ENCODE assay signal across 11 mouse cellular contexts in the genomic region with DNA sequence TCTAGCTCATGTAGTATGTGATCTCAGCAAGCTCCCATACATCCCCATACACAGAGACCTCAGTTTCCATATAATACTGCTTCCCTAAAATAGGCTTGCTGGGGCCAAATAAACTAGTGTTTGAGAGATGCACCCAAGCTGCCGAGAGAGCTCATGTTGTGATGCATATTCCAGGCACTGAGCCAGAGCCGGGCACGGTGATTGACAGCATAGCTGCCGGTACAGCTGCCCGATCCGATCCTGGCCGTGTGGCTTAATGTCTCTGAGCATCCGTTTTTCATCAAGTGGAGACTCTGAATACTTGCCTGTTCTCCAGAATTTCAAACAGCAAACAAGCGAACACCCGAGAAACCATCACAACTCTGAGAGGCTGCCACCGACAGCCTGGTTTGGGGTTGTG. TPM values are rescaled to one million over a fixed set of nuclear protein-coding genes. Genes with fewer than 3 reads are reported as not detected.
A peak's percentile ranks its signal among the peaks of the same experiment; 100 is the strongest.
DNase-seq lines count a peak whose midpoint lies in the region; ATAC-seq and TF ChIP-seq lines count a peak whose summit lies in the region.
"Had no signal": no experiment of that assay in that cellular context is flagged by ENCODE, and none has a peak within 500 bp of the region (broad histone marks: within the 10 kb centered on the region; RNA-seq: fewer than 3 reads in every experiment).

No protein-coding gene starts in this region.

- H3K27ac ChIP-seq in heart, embryonic 12.5 days (ENCODE audit: poor library complexity, severe bottlenecking), result no peak overlapping the region
- H3K27ac ChIP-seq: heart, embryonic 13.5 days; midbrain, embryonic 12.5 days had no signal

- H3K27me3 ChIP-seq in heart, embryonic 12.5 days (replicated peaks), result no peaks in the 10 kb centered on the region
- H3K27me3 ChIP-seq: heart, embryonic 13.5 days; midbrain, embryonic 12.5 days had no signal

- H3K4me3 ChIP-seq in heart, embryonic 12.5 days, result no peak overlapping the region
- H3K4me3 ChIP-seq in lung, adult 2 months (replicated peaks; ENCODE audit: extremely low read depth, low read depth, low read length), result no peak overlapping the region
- H3K4me3 ChIP-seq: heart, embryonic 13.5 days; midbrain, embryonic 12.5 days had no signal

- TF ChIP-seq CTCF in brain, embryonic 14.5 days (IDR thresholded peaks at IDR 0.05; ENCODE audit: borderline replicate concordance, extremely low read depth, insufficient read depth, insufficient read length), result no peak
- no peak for TF ChIP-seq CTCF in lung, adult 2 months (IDR thresholded peaks at IDR 0.05; ENCODE audit: insufficient read depth, low read length)

- no peaks in the 10 kb centered on the region for H3K36me3 ChIP-seq in heart, embryonic 12.5 days
- H3K36me3 ChIP-seq: G1E; heart, embryonic 13.5 days; midbrain, embryonic 12.5 days had no signal

- no peaks in the 10 kb centered on the region; the same call in 1 of the 2 replicates for H3K9me3 ChIP-seq in heart, embryonic 12.5 days (replicated peaks)
- H3K9me3 ChIP-seq: G1E; midbrain, embryonic 12.5 days had no signal

- H3K4me1 ChIP-seq in heart, embryonic 12.5 days (replicated peaks), result no peaks in the 10 kb centered on the region
- H3K4me1 ChIP-seq in lung, adult 2 months (ENCODE audit: control insufficient read depth, insufficient read depth, low read length), result no peaks in the 10 kb centered on the region
- H3K4me1 ChIP-seq: heart, embryonic 13.5 days; midbrain, embryonic 12.5 days had no signal

- no peak for TF ChIP-seq POLR2A in brain, embryonic 14.5 days (IDR thresholded peaks at IDR 0.05; ENCODE audit: borderline replicate concordance, extremely low read depth, insufficient read depth, insufficient read length, poor library complexity, severe bottlenecking)
- no peak for TF ChIP-seq POLR2A in lung, adult 2 months (IDR thresholded peaks at IDR 0.05; ENCODE audit: borderline replicate concordance, extremely low read depth, low read depth, low read length)

- no peak overlapping the region for H3K4me2 ChIP-seq in heart, embryonic 12.5 days
- H3K4me2 ChIP-seq: heart, embryonic 13.5 days; midbrain, embryonic 12.5 days had no signal

- 73% methylated on average over 11 of the region's 11 CpGs for WGBS in heart, embryonic 12.5 days
- 76% methylated on average over 11 of the region's 11 CpGs for WGBS in lung, adult 2 months

- peak; percentile 21 to 33 for DNase-seq in heart, postnatal 14 days
- peak; percentile 85 for DNase-seq in brain, embryonic 14.5 days (ENCODE audit: low read depth)
- peak; percentile 63 for DNase-seq in layer of hippocampus, adult 11-12 months (ENCODE audit: low spot score)
- peak; percentile 79 to 81 for DNase-seq in right cerebral cortex, postnatal 10 days (ENCODE audit: low spot score in 2 of 2)
- no peak for DNase-seq in urinary bladder, postnatal 25 days (ENCODE audit: low spot score)
- DNase-seq in lung, adult 2 months, result no peak
- DNase-seq: kidney, adult 18-20 months had no signal

- no peak overlapping the region for H3K9ac ChIP-seq in heart, embryonic 12.5 days
- H3K9ac ChIP-seq: heart, embryonic 13.5 days; midbrain, embryonic 12.5 days had no signal

- no peak for ATAC-seq in heart, embryonic 12.5 days (ENCODE audit: insufficient number of reproducible peaks, low FRiP score)

- intact Hi-C loops in heart, postnatal 14 days (cut with DNase I), result no loop called here

RNA-seq across cellular contexts. Expression of a gene that starts 42.6 kb away (rescaled TPM):
- 10 to 100 TPM; 58.8 to 66.1 TPM for total RNA-seq in heart, postnatal 14 days (2021)
- 211 and 217 TPM in 2 replicates for polyA plus RNA-seq in heart, embryonic 12.5 days (2016; fragmentation: Nextera tagmentation; extraction: Ambion mirVana)
- polyA plus RNA-seq in brain, embryonic 14.5 days (2012; rRNA removed), result 55.8 and 63.9 TPM in 2 replicates
- polyA plus RNA-seq in lung, adult 2 months (2012; rRNA removed), result 21.1 and 23.9 TPM in 2 replicates

RNA-seq across cellular contexts. Expression of a gene that starts 42.8 kb away (rescaled TPM):
- total RNA-seq in heart, postnatal 14 days (2021), result 10 to 100 TPM in 1 of 2 experiments, 1 to 10 TPM in 1; 5.9 to 14.8 TPM
- 12.2 and 14.0 TPM in 2 replicates for polyA plus RNA-seq in heart, embryonic 12.5 days (2016; fragmentation: Nextera tagmentation; extraction: Ambion mirVana)
- 14.0 and 14.8 TPM in 2 replicates for polyA plus RNA-seq in brain, embryonic 14.5 days (2012; rRNA removed)
- polyA plus RNA-seq in lung, adult 2 months (2012; rRNA removed), result 1.6 and 3.6 TPM in 2 replicates

Comparison
In these comparisons a context has a peak if more than half of its experiments do, and no peak if none do; other contexts are left out.
1. DNase-seq: peak in heart, postnatal 14 days (2 of 2), brain, embryonic 14.5 days (single experiment), layer of hippocampus, adult 11-12 months (single experiment) and right cerebral cortex, postnatal 10 days (2 of 2); none in urinary bladder, postnatal 25 days (single experiment) and lung, adult 2 months (single experiment).